Mouse (Mus musculus): ENCODE data around the gene Exph5. TPM values are rescaled to one million over a fixed set of nuclear protein-coding genes. Genes with fewer than 3 reads are reported as not detected.

The Exph5 gene
- polyA plus RNA-seq, 1 experiment from 2014 or later, result 0.27 TPM

Small RNAs within 50 kb of the gene (microRNA-seq; reads per million reads assigned to microRNA genes)
- gene Mir130c, result not detected

Other genes with a start within 250 kb of the Exph5 start
- gene Ddx10, start 53.6 kb upstream of the Exph5 start, polyA plus RNA-seq (2015; fragmentation: Nextera tagmentation; extraction: Ambion mirVana), result 24.7 and 25.0 TPM in 2 replicates
- gene Kdelc2, start 82.4 kb downstream of the Exph5 start, polyA plus RNA-seq (2015; fragmentation: Nextera tagmentation; extraction: Ambion mirVana), result 5.6 and 5.7 TPM in 2 replicates
- 0.17 and 0.18 TPM in 2 replicates for gene 4930550C14Rik, start 100.7 kb downstream of the Exph5 start, polyA plus RNA-seq (2015; fragmentation: Nextera tagmentation; extraction: Ambion mirVana)
- 14.7 and 16.2 TPM in 2 replicates for gene Atm, start 235.1 kb downstream of the Exph5 start, polyA plus RNA-seq (2015; fragmentation: Nextera tagmentation; extraction: Ambion mirVana)
- 13.5 and 13.6 TPM in 2 replicates for gene Npat, start 235.4 kb downstream of the Exph5 start, polyA plus RNA-seq (2015; fragmentation: Nextera tagmentation; extraction: Ambion mirVana)